Mouse (Mus musculus): Measurements from ENCODE around the gene Tor1aip1. TPM values are rescaled to one million over a fixed set of nuclear protein-coding genes. Genes with fewer than 3 reads are reported as not detected.
A peak's percentile ranks its signal among the peaks of the same experiment; 100 is the strongest.

The Tor1aip1 gene
- total and polyA plus RNA-seq, 3 experiments, result 85.6 to 141 (median 88.5) TPM

GRCm38 (mm10) chr1:156033921-156034320 lies 2.4 kb downstream of the Tor1aip1 start:
- no peak for DNase-seq

GRCm38 (mm10) chr1:156028340-156028975 lies 7.8 kb downstream of the Tor1aip1 start:
- no peak for DNase-seq

GRCm38 (mm10) chr1:156027849-156028248 lies 8.4 kb downstream of the Tor1aip1 start:
- no peak for DNase-seq

GRCm38 (mm10) chr1:156024831-156025503 lies 11.3 kb downstream of the Tor1aip1 start:
- no peak for DNase-seq

- DNase-seq, result no peak
These were observed 15.9 kb downstream of the Tor1aip1 start for GRCm38 (mm10) chr1:156020402-156020801.

- DNase-seq, result no peak
These were observed 16.5 kb downstream of the Tor1aip1 start for GRCm38 (mm10) chr1:156019800-156020199.

- DNase-seq, result no peak
These were observed 27.3 kb downstream of the Tor1aip1 start for GRCm38 (mm10) chr1:156009003-156009402.

- DNase-seq, result peak; percentile 23
These were observed 30.4 kb downstream of the Tor1aip1 start for GRCm38 (mm10) chr1:156005906-156006305.

- peak; percentile 62 for DNase-seq
These were observed 32.9 kb downstream of the Tor1aip1 start for GRCm38 (mm10) chr1:156003201-156003935.

GRCm38 (mm10) chr1:156002366-156002765 lies 33.9 kb downstream of the Tor1aip1 start:
- no peak for DNase-seq

GRCm38 (mm10) chr1:155995612-155996011 lies 40.7 kb downstream of the Tor1aip1 start:
- DNase-seq, result no peak

GRCm38 (mm10) chr1:155994524-155994923 lies 41.8 kb downstream of the Tor1aip1 start:
- no peak for DNase-seq

- DNase-seq, result no peak
These were observed 45.9 kb downstream of the Tor1aip1 start for GRCm38 (mm10) chr1:155990391-155990790.

GRCm38 (mm10) chr1:155989387-155989786 lies 46.9 kb downstream of the Tor1aip1 start:
- DNase-seq, result no peak

- DNase-seq, result no peak
These were observed 48.7 kb downstream of the Tor1aip1 start for GRCm38 (mm10) chr1:155987625-155988024.

- no peak for DNase-seq
These were observed 61.3 kb downstream of the Tor1aip1 start for GRCm38 (mm10) chr1:155974931-155975330.

GRCm38 (mm10) chr1:155973719-155974379 lies 62.4 kb downstream of the Tor1aip1 start:
- no peak for DNase-seq

GRCm38 (mm10) chr1:155973068-155973718 lies 63.1 kb downstream of the Tor1aip1 start, which contains the start of gene Cep350:
Cep350 (minus strand) TSS chr1:155973255.
- peak; percentile 98 for DNase-seq

GRCm38 (mm10) chr1:155972146-155973067 lies 63.9 kb downstream of the Tor1aip1 start:
- no peak for DNase-seq

Data from adrenal gland, adult 2 months (tissue).